In genomic region chr6:50639656-50640055, GRCm38 (mm10) we compare ENCODE assay signal across 29 mouse cellular contexts. TPM values are rescaled to one million over a fixed set of nuclear protein-coding genes. Genes with fewer than 3 reads are reported as not detected.
DNase-seq lines count a peak whose midpoint lies in the region; ATAC-seq and TF ChIP-seq lines count a peak whose summit lies in the region.
"Had no signal": no experiment of that assay in that cellular context is flagged by ENCODE, and none has a peak within 500 bp of the region (broad histone marks: within the 10 kb centered on the region; RNA-seq: fewer than 3 reads in every experiment).

No protein-coding gene starts in this region.

- no peak overlapping the region for H3K4me3 ChIP-seq in kidney, adult 2 months (ENCODE audit: insufficient read depth, low read depth, low read length)
- no peak overlapping the region for H3K4me3 ChIP-seq in lung, embryonic 14.5 days (ENCODE audit: low read depth, low read length)
- H3K4me3 ChIP-seq in lung, postnatal 0 days (ENCODE audit: low read depth, low read length): no peak overlapping the region
- H3K4me3 ChIP-seq in intestine, embryonic 15.5 days (replicated peaks): no peak overlapping the region
- H3K4me3 ChIP-seq: embryonic facial prominence, embryonic 12.5 days; heart, embryonic 12.5 days; left cerebral cortex, adult 2 months; limb, embryonic 10.5 days; megakaryocyte, embryonic 14.5 days had no signal

- DNase-seq in kidney, adult 2 months: peak; percentile 28
- no peak for DNase-seq in kidney, adult 8-10 months
- DNase-seq in lung, embryonic 14.5 days: peak; percentile 53
- DNase-seq in lung, postnatal 0 days (ENCODE audit: low spot score): no peak
- peak; percentile 55 for DNase-seq in adipocyte (ENCODE audit: low spot score)
- peak; percentile 55 for DNase-seq in adrenal gland, postnatal 25 days
- no peak for DNase-seq in urinary bladder, postnatal 4 days (ENCODE audit: low spot score in 2 of 2)
- DNase-seq: cerebellum, adult 11 months; heart, adult 11 months; midbrain, embryonic 14.5 days; right cerebral cortex, postnatal 14 days had no signal

- WGBS in kidney, adult 2 months: 22% methylated on average over 2 of the region's 2 CpGs
- 27% methylated on average over 2 of the region's 2 CpGs for WGBS in lung, embryonic 14.5 days
- WGBS in lung, postnatal 0 days: 21% methylated on average over 2 of the region's 2 CpGs
- WGBS in intestine, embryonic 15.5 days: 27% methylated on average over 2 of the region's 2 CpGs

- no peak for TF ChIP-seq POLR2A in kidney, adult 2 months (IDR thresholded peaks at IDR 0.05; ENCODE audit: low read depth, low read length)

- no peak overlapping the region for H3K4me2 ChIP-seq in lung, embryonic 14.5 days
- no peak overlapping the region for H3K4me2 ChIP-seq in lung, postnatal 0 days (replicated peaks; ENCODE audit: low read depth, low read length)
- H3K4me2 ChIP-seq in intestine, embryonic 15.5 days (replicated peaks): no peak overlapping the region
- H3K4me2 ChIP-seq: embryonic facial prominence, embryonic 12.5 days; heart, embryonic 12.5 days had no signal

- no peaks in the 10 kb centered on the region for H3K4me1 ChIP-seq in kidney, adult 2 months (ENCODE audit: control insufficient read depth, insufficient read depth, low read length)
- H3K4me1 ChIP-seq in lung, embryonic 14.5 days (ENCODE audit: insufficient read depth): no peaks in the 10 kb centered on the region
- no peaks in the 10 kb centered on the region for H3K4me1 ChIP-seq in lung, postnatal 0 days (ENCODE audit: insufficient read depth, low read depth, low read length)
- no peaks in the 10 kb centered on the region for H3K4me1 ChIP-seq in intestine, embryonic 15.5 days (replicated peaks)
- H3K4me1 ChIP-seq: megakaryocyte, embryonic 14.5 days had no signal

- no peak for ATAC-seq in lung, embryonic 14.5 days (ENCODE audit: insufficient read depth)
- no peak for ATAC-seq in lung, postnatal 0 days
- ATAC-seq in intestine, embryonic 15.5 days: no peak
- ATAC-seq: hindbrain, postnatal 0 days; intestine, postnatal 0 days had no signal

- H3K36me3 ChIP-seq in kidney, adult 2 months (ENCODE audit: control insufficient read depth, insufficient read depth, low read length): no peaks in the 10 kb centered on the region
- H3K36me3 ChIP-seq in lung, embryonic 14.5 days (ENCODE audit: insufficient read depth): no peaks in the 10 kb centered on the region
- no peaks in the 10 kb centered on the region for H3K36me3 ChIP-seq in lung, postnatal 0 days (ENCODE audit: insufficient read depth, low read length)
- no peaks in the 10 kb centered on the region for H3K36me3 ChIP-seq in intestine, embryonic 15.5 days
- H3K36me3 ChIP-seq: embryonic facial prominence, embryonic 12.5 days; heart, embryonic 12.5 days; limb, embryonic 10.5 days had no signal

- H3K9ac ChIP-seq in lung, embryonic 14.5 days: no peak overlapping the region
- no peak overlapping the region for H3K9ac ChIP-seq in lung, postnatal 0 days (replicated peaks; ENCODE audit: low read depth)
- H3K9ac ChIP-seq in intestine, embryonic 15.5 days: no peak overlapping the region
- H3K9ac ChIP-seq: embryonic facial prominence, embryonic 12.5 days; heart, embryonic 12.5 days had no signal

- no peaks in the 10 kb centered on the region for H3K9me3 ChIP-seq in lung, embryonic 14.5 days (ENCODE audit: low read depth, low read length)
- H3K9me3 ChIP-seq in lung, postnatal 0 days (ENCODE audit: low read length): no peaks in the 10 kb centered on the region
- H3K9me3 ChIP-seq in intestine, embryonic 15.5 days: no peaks in the 10 kb centered on the region
- H3K9me3 ChIP-seq: embryonic facial prominence, embryonic 12.5 days; limb, embryonic 10.5 days had no signal

- H3K27me3 ChIP-seq in kidney, adult 2 months (replicated peaks; ENCODE audit: control insufficient read depth, insufficient read depth, low read length): no peaks in the 10 kb centered on the region
- H3K27me3 ChIP-seq in lung, embryonic 14.5 days (ENCODE audit: insufficient read depth, low read length): no peaks in the 10 kb centered on the region
- H3K27me3 ChIP-seq in lung, postnatal 0 days (replicated peaks; ENCODE audit: insufficient read depth, low read length): no peaks in the 10 kb centered on the region
- H3K27me3 ChIP-seq in intestine, embryonic 15.5 days (replicated peaks): no peaks in the 10 kb centered on the region
- H3K27me3 ChIP-seq: embryonic facial prominence, embryonic 12.5 days; heart, embryonic 12.5 days had no signal

- TF ChIP-seq EP300 in lung, postnatal 0 days (IDR thresholded peaks at IDR 0.05): no peak

- TF ChIP-seq CTCF in kidney, adult 2 months (conservative IDR thresholded peaks at IDR 0.05; ENCODE audit: insufficient read depth, insufficient read length, low read depth, low read length): no peak
- no peak for TF ChIP-seq CTCF in lung, embryonic 14.5 days (IDR thresholded peaks at IDR 0.05; ENCODE audit: low read depth)
- TF ChIP-seq CTCF in lung, postnatal 0 days (IDR thresholded peaks at IDR 0.05): no peak

- H3K27ac ChIP-seq in kidney, adult 2 months (ENCODE audit: insufficient read depth, low read depth, low read length): no peak overlapping the region
- no peak overlapping the region for H3K27ac ChIP-seq in lung, embryonic 14.5 days (ENCODE audit: low read depth)
- no peak overlapping the region for H3K27ac ChIP-seq in lung, postnatal 0 days (ENCODE audit: low read length)
- H3K27ac ChIP-seq in intestine, embryonic 15.5 days: no peak overlapping the region
- H3K27ac ChIP-seq: embryonic facial prominence, embryonic 12.5 days; hindbrain, postnatal 0 days; left cerebral cortex, adult 2 months; limb, embryonic 10.5 days; stomach, postnatal 0 days had no signal

RNA-seq across cellular contexts. Expression of gene Npvf, which starts 14.6 kb away (rescaled TPM):
- polyA plus RNA-seq in kidney, adult 2 months (2012; rRNA removed): not detected in 2 replicates
- not detected in 2 replicates for polyA plus RNA-seq in lung, embryonic 14.5 days (2014; fragmentation: Nextera tagmentation; extraction: Ambion mirVana)
- not detected in 2 replicates for polyA plus RNA-seq in lung, postnatal 0 days (2015; fragmentation: Nextera tagmentation; extraction: Ambion mirVana)
- total RNA-seq in adrenal gland, postnatal 25 days (2021): not detected in 2 replicates
- not detected in 2 replicates for polyA plus RNA-seq in intestine, embryonic 15.5 days (2015; fragmentation: Nextera tagmentation; extraction: Ambion mirVana)
- total RNA-seq: adrenal gland, adult 18-20 months; gastrocnemius, adult 8-10 months; heart, postnatal 10 days; hindbrain, postnatal 0 days; layer of hippocampus, postnatal 10 days; left cerebral cortex, adult 2 months; liver, adult 2 months had no signal
- polyA plus RNA-seq: embryonic facial prominence, embryonic 12.5 days; forebrain, embryonic 11.5 days; heart, embryonic 12.5 days; hindbrain, embryonic 11.5 days; hindbrain, postnatal 0 days; intestine, postnatal 0 days; limb, embryonic 10.5 days; liver, adult 2 months; liver, embryonic 16.5 days; neural tube, embryonic 11.5 days; stomach, postnatal 0 days had no signal

RNA-seq across cellular contexts. Expression of gene 4921507P07Rik, which starts 43.2 kb away (rescaled TPM):
- 0.26 and 0.33 TPM in 2 replicates for polyA plus RNA-seq in kidney, adult 2 months (2012; rRNA removed)
- polyA plus RNA-seq in lung, embryonic 14.5 days (2014; fragmentation: Nextera tagmentation; extraction: Ambion mirVana): 0.54 and 0.70 TPM in 2 replicates
- 0.38 and 0.63 TPM in 2 replicates for polyA plus RNA-seq in lung, postnatal 0 days (2015; fragmentation: Nextera tagmentation; extraction: Ambion mirVana)
- total RNA-seq in adrenal gland, postnatal 25 days (2021): not detected in 2 replicates
- 0.72 and 0.77 TPM in 2 replicates for polyA plus RNA-seq in intestine, embryonic 15.5 days (2015; fragmentation: Nextera tagmentation; extraction: Ambion mirVana)
- total RNA-seq: liver, adult 2 months had no signal

Comparison
In these comparisons a context has a peak if more than half of its experiments do, and no peak if none do; other contexts are left out.
1. DNase-seq: peak in kidney, adult 2 months (single experiment), lung, embryonic 14.5 days (single experiment), adipocyte (single experiment) and adrenal gland, postnatal 25 days (single experiment); none in kidney, adult 8-10 months (0 of 2), lung, postnatal 0 days (single experiment) and urinary bladder, postnatal 4 days (0 of 2).